Mouse (Mus musculus) MN1 (cell line): ENCODE results near the gene Hmgn2.
"Not testable (repeated sequence)": the region's sequence is repeated elsewhere in the genome, so short reads cannot be mapped to it uniquely, and the experiment has no call there.

Experiments used
- DNase-seq: peaks from one replicate; pipeline ENCODE4 v3.0.0-alpha.2; 2016; ENCODE audit warnings: low spot score

Hmgn2 gene

GRCm38 (mm10) chr4:133923743-133924142 is 44.7 kb downstream of the Hmgn2 start:
- no peak for DNase-seq

DNA sequence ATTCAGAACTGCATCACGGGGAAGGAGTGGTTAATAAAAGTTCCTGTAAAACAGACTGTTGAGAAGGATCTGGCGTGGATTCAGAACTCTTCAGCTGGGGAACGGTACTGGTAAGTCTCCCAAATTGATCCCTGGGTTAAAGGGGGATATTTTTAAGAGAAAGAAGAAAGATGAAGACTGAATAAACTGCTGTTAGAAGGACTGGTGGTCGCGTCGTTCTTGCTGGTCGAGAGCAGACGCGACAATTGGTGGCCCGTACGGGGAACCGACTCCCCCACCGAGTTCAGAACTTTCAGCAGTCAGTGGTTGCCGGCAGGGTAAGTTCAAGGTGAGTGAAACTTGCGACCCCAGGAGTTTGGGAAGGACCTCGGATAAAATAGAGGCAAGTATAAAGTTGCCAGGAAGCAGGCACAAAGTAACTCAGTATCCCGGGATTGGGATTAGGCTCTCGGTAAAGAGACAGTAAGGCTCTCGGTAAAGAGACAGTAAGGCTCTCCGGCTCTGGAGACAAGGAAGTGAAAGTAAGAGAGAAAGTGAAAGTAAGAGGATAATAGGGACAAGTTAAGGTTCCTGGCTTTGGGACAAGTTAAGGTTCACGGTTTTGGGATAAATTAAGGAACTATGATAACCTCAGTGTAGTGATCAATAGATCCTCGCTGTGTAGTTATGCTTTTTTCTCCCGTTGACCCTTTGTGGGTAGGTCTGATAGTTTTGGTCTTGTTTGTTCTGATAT is 50.2 kb downstream of the Hmgn2 start:
- not testable (repeated sequence) for DNase-seq
